Mouse (Mus musculus) retina, adult 2 months (tissue): ENCODE measurements around the gene Lrrc25.

ENCODE experiments used
- DNase-seq: peaks from one replicate; pipeline ENCODE4 v3.0.0-alpha.2; 2012; ENCODE audit warnings: low read depth, low spot score

The Lrrc25 gene

DNA sequence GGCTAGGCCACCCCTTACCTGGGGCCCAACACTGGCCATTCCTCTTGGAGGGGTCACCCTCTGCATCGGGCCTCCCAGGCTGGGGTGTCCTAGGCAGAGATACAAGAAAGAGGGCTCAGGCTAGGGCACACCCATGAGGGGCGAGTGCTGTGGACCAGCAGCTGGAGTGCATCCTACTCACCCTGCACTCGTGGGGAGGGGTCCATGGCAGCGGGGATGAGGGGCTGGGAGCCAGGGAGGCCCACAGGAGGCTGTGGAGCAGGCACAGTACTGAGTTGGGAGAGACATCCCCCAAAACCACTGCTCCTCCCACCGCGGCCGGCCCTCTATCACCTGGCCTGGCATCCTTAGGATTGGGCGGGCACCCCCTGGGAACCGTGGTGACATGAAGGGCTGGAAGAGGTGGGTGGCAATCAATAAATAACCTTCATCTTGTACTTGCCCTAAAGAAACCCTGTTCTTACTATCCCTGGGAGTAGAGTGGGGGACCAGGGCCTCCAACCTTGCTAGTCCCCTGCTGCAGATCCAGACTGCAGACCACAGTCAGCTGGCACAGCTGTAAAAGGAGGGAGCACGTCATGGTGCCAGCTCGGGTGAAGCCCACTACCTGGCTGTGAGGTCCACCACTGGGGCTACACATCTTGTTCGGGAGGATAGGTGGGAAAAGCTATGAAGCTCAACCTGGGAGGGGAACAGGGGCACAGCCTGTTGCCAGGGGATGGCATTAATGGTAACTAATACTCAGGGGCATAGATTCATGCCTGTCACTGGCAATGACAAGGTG, 16.3 kb upstream of the Lrrc25 start:
- DNase-seq = no peak

DNA sequence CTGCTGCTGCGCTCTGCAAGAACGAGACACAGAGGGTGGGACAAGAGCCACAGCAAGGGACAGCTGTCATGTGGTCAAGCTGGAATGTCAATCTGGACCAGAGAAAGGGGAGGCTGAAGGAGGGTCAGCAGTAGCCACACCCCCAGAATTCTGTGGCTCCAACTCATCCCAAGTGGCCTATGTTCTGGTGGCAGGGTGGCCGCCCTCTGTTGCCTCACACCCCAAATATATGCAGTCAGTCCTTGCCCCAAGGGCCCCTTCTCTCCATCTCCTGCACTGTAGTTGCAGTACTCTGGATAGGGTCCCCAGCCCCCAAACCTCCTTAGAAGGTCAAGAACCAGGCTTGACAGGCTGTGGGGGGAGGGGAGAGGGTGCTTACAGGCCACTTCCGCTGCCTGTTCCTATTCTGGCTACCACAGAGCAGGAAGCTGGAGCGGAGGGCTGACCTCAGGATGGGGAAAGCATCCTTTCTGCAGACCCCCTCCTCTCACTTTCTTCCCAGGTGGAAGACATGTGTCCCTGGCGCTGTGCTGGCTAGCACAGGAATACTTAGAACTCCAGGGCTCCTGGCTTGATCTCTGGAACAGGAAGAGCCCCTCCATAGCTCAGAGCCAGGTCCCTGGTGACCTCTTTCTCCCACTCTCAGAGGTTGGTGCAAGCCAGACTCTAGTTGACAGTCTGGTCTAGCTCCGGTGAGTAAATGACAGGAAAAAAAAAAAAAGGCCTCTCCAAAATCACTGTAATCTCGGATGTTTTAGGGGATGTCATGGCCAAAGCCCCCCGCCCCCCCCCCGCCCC, 15.3 kb upstream of the Lrrc25 start:
- DNase-seq = no peak

DNA sequence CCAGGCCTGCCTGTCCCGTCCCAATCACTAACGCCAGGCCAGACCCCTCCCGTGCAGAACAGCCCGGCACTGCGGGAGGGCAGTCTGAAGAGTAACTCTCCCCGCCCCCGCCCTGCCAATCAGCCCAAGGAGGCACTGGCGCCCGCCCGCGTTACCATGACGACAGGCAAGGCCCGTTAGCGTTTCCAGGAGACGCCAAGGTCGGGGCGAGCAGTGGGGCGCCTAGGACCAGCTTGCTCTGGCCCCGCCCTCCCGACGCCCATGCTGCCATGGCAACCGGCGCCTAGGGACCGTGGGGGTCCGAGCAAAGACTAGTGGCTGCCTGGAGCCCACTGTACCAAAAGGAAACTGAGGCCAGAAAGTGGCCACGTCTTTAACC, 14.7 kb upstream of the Lrrc25 start:
- no peak for DNase-seq

DNA sequence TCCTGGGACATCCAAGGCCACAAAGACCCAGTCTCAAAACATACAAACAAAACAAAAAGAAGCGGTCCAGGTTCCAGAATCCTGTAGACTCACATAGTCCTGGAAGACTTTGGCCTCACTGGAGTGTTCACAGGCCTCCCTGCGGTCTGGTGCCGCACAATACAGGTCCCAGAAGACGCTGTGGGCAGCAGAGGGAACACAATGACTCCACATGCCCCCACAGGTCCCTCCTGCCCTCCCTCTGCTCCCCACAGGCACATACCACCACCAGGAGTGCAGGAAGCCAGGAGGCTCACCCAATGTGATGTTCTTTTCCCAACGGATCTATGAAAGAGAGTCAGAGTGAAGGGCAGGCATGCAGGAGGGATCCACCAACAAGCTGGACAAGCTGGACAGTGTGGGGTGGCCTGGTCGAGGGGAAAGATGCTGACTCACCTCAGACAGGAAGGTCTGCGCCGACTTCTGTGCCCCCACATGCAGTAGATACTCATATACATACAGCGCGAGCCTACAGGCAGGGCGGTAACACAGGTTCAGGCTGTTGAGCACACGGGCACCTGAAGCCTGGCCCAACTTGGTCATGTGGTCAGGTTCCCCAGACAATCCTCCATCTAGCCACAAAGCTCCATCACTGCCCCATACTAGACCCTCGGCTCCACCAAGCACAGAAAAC, 13.7 kb upstream of the Lrrc25 start:
- DNase-seq = no peak

DNA sequence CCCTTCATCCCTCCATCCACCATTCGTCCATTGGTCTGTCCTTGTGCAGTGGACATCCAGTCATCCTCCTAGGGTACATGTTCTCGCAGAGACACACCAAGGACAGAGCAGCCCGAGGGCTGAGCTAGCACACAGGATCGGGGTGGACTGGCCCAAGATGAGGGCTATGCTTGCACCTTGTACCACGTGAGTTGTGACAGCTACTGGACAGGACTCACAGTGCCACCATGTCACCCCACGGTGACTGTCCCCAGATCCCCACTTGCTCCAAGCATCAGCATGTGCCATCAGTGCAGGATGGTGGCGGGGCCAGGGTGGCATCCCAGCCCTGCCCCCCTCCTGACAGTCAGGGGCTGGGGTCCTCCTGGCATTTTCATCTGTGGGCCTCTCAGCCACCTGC, 11.4 kb upstream of the Lrrc25 start:
- no peak for DNase-seq

DNA sequence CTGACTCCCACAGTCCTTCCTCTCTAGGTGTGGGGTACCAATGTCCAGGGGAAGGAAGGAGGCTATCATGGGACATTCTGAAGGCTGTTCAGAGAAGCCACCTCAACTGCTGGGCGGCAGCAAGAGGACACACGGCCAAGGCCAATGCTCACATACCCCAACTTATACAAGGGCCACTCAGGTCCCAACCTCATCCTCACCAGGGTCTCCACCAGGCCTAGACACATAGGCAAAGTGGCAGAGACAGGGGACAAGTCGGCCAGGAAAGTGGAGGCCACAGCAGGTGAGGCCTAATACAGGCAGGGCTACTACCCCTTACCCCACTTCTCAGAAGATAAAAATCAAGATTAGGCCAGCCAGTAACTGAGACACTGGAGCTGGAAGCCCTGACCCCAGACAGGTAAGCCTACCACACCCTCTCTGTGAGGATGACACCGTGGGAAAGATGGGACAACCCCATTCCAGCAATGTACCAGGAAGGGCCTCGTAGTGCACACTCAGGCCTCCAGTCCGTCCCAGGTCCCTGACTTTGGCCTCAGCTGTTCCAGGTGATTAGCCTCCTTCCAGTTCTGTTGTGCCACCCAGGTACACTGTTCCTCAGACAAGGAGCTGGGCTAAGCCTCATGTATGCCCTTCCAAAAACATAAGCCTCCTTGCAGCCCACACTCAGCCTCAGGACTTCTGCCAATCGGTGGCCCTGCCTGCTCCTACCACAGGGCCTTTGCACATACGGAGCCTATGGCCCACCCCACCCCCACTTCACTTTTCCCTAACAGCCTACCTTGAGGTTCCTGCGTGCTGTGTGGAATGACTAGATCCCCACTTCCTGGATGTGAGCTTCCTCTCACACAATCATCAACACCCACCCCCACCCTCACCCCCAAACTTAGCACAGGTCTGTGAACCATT, 9.8 kb upstream of the Lrrc25 start:
- DNase-seq = no peak

- no peak for DNase-seq
Measured at GRCm38 (mm10) chr8:70606780-70607602, 9.0 kb upstream of the Lrrc25 start.

GRCm38 (mm10) chr8:70607603-70607897, 8.4 kb upstream of the Lrrc25 start:
- no peak for DNase-seq

GRCm38 (mm10) chr8:70607898-70608748, 7.8 kb upstream of the Lrrc25 start:
- no peak for DNase-seq

DNA sequence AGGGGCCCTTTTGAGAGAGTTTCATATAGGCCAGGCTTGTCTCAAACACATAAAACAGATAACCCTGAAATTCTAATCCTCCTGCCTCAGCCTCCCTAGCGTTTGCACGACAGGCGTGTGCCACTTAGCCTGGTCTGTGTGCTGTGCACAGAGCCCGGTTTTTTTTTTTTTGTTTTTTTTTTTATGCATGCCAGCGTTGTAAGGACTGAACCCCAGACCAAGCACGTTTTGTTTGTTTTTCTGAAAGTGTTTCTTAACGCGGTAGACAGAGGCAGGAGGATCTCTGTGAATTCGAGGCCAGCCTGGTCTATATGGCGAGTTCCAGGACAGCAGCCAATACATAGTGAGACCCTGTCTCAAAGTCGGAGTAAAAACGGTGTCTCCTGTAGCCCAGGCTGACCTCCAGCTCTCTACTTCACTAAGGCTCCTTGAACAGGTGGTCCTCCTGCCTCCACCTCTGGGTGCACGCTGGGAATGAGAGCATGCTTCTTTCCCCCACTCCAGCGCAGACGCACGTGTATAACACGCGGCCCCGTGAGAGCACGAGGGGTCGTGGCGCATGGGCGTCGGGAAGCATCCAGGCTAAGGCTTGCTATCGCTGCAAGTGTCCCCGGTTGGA, 7.1 kb upstream of the Lrrc25 start, which contains the start of gene Ssbp4:
Gene Ssbp4 (minus strand): TSS at position 124 of the 619 bp plus-strand sequence.
- DNase-seq = no peak

DNA sequence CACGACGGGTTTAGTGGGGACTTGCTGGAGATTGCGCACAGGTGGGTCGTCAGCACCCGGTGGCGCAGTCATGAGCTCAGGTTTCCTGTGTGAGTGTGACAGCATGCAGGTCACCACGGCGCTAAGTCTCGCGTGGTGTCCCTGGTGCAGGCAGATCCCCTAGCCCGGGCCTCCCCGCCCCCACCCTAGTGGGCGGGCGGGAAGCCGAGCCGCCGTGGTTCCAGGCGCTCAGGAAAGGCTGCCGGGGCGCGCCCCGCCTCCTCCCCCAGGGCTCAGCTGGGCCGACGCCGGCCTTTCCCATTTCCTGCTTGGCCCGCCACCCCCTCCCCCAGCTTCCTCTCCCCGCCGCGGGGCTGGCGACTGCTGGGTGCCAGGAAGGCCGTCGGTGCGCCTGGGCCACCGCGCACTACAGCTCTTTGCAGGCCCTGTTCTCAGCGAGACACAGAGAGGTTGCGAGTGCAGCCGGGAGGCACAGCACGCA, 6.5 kb upstream of the Lrrc25 start:
- DNase-seq = no peak

GRCm38 (mm10) chr8:70609849-70610795, 5.8 kb upstream of the Lrrc25 start:
- DNase-seq = no peak

- no peak for DNase-seq
Measured at GRCm38 (mm10) chr8:70610796-70611771, 4.9 kb upstream of the Lrrc25 start.

GRCm38 (mm10) chr8:70611849-70612248, 4.1 kb upstream of the Lrrc25 start:
- no peak for DNase-seq

DNA sequence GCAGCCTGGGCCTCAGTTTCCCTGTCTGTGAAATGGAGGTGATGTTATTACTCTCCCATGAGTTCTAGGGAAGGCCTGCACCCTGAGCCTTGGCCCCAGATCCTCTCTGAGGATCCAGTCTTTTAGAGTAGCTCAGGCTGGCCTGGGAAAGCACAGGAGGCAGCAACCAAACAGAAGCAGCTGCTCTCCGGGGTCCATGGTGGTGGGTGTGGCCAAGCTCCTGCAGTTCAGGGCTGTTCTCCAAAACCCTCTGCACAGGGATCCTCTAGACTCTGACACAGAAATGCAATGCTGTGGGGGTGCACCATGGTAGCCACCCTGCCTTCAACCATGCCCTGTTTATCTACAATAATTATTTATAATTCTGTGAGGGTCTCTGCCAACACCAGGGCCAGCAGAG, 2.2 kb upstream of the Lrrc25 start:
- DNase-seq = no peak

GRCm38 (mm10) chr8:70614469-70614868, 1.5 kb upstream of the Lrrc25 start:
- DNase-seq = no peak

GRCm38 (mm10) chr8:70615281-70615680, 674 bp upstream of the Lrrc25 start:
- DNase-seq = no peak
